Mouse (Mus musculus) small intestine, adult 2 months (tissue): ENCODE results near the gene Hcfc2.

Source experiments
- CTCF ChIP-seq: fragments of 200-500 bp; IDR thresholded peaks from 2 replicates; pipeline ENCODE4 v1.5.1; 2012; ENCODE audit warnings: low read depth, mild to moderate bottlenecking, control low read depth, inconsistent platforms, low read length, moderate library complexity, mixed read lengths; ENCODE audit not compliant: insufficient replicate concordance, insufficient read length; ENCODE audit errors: extremely low read depth
- POLR2A ChIP-seq: fragments of 200-500 bp; IDR thresholded peaks from 2 replicates; pipeline ENCODE4 v1.6.1; 2012; ENCODE audit warnings: low read depth, mild to moderate bottlenecking, control low read depth, inconsistent platforms, low read length, moderate library complexity

- TF ChIP-seq CTCF (no peak), POLR2A (peak; percentile 96)
Measured at GRCm38 (mm10) chr10:82763840-82764631, 68.1 kb downstream of the Hcfc2 start, which contains the start of gene Nfyb.
